Mouse (Mus musculus) erythroid progenitor cell, adult 5-6 weeks (primary cell): ENCODE measurements around the gene P3h2. TPM values are rescaled to one million over a fixed set of nuclear protein-coding genes. Genes with fewer than 3 reads are reported as not detected.
A peak's percentile ranks its signal among the peaks of the same experiment; 100 is the strongest.

ENCODE experiments used
- ATAC-seq: replicated peaks from 2 replicates; pipeline ENCODE4 v1.8.0; 2016; ENCODE audit warnings: moderate number of reproducible peaks, mild to moderate bottlenecking, moderate TSS enrichment, inconsistent platforms; ENCODE audit not compliant: poor library complexity, low FRiP score, severe bottlenecking
- total RNA-seq, 2 experiments: library from RNA; stranded (forward) in 1 of 2; stranded (reverse) in 1 of 2; fragments of 150-400 nt in 1 of 2; fragments of 186-747, 209-891 nt in 1 of 2; gene quantifications; 2 replicates each; pipeline versions ENCODE4 v1.2.3 to v1.2.4; 2015 to 2017; ENCODE audit warnings: low replicate concordance in 2 of 2

The P3h2 gene
- total RNA-seq, 2 experiments from 2014 or later, result not detected

GRCm38 (mm10) chr16:26005811-26006210 lies 99.8 kb downstream of the P3h2 start:
- ATAC-seq, result no peak

- ATAC-seq, result no peak
Measured at GRCm38 (mm10) chr16:26003261-26003660, 102.3 kb downstream of the P3h2 start.

GRCm38 (mm10) chr16:26002848-26003247 lies 102.7 kb downstream of the P3h2 start:
- no peak for ATAC-seq

GRCm38 (mm10) chr16:25994605-25995004 lies 111.0 kb downstream of the P3h2 start:
- ATAC-seq, result no peak

GRCm38 (mm10) chr16:25987221-25987620 lies 118.4 kb downstream of the P3h2 start:
- no peak for ATAC-seq

GRCm38 (mm10) chr16:25983635-25984034 lies 121.9 kb downstream of the P3h2 start:
- ATAC-seq, result no peak

- ATAC-seq, result no peak
Measured at GRCm38 (mm10) chr16:25979037-25979436, 126.5 kb downstream of the P3h2 start.

GRCm38 (mm10) chr16:25977210-25977609 lies 128.4 kb downstream of the P3h2 start:
- ATAC-seq, result no peak

- no peak for ATAC-seq
Measured at GRCm38 (mm10) chr16:25971285-25971684, 134.3 kb downstream of the P3h2 start.

- ATAC-seq, result no peak
Measured at GRCm38 (mm10) chr16:25970720-25971119, 134.9 kb downstream of the P3h2 start.

GRCm38 (mm10) chr16:25970193-25970592 lies 135.4 kb downstream of the P3h2 start:
- no peak for ATAC-seq

GRCm38 (mm10) chr16:25967297-25967696 lies 138.3 kb downstream of the P3h2 start:
- ATAC-seq, result 0 out of 2 replicates have a peak, but pooled peaks have one; percentile 42

GRCm38 (mm10) chr16:25963856-25964255 lies 141.7 kb downstream of the P3h2 start:
- ATAC-seq, result no peak

GRCm38 (mm10) chr16:25960345-25960744 lies 145.2 kb downstream of the P3h2 start:
- ATAC-seq, result no peak

GRCm38 (mm10) chr16:25959929-25960328 lies 145.7 kb downstream of the P3h2 start:
- no peak for ATAC-seq

- ATAC-seq, result no peak
Measured at GRCm38 (mm10) chr16:25958650-25959238, 146.8 kb downstream of the P3h2 start.

- ATAC-seq, result no peak
Measured at GRCm38 (mm10) chr16:25958213-25958612, 147.4 kb downstream of the P3h2 start.

GRCm38 (mm10) chr16:25956831-25957230 lies 148.8 kb downstream of the P3h2 start:
- ATAC-seq, result no peak

GRCm38 (mm10) chr16:25954614-25955013 lies 151.0 kb downstream of the P3h2 start:
- ATAC-seq, result no peak

- ATAC-seq, result no peak
Measured at GRCm38 (mm10) chr16:25953359-25953758, 152.2 kb downstream of the P3h2 start.

- no peak for ATAC-seq
Measured at GRCm38 (mm10) chr16:25952005-25952404, 153.6 kb downstream of the P3h2 start.

- ATAC-seq, result no peak
Measured at GRCm38 (mm10) chr16:25948067-25948466, 157.5 kb downstream of the P3h2 start.
